Mouse (Mus musculus) cerebellum, postnatal 4 days (tissue): ENCODE data around the gene Uhrf2.
"Not testable (repeated sequence)": the region's sequence is repeated elsewhere in the genome, so short reads cannot be mapped to it uniquely, and the experiment has no call there.

Experiments
- DNase-seq, 2 experiments: peaks; one replicate each; pipeline ENCODE4 v3.0.0; 2022; ENCODE audit warnings: low spot score in 2 of 2, mixed read lengths in 1 of 2

Uhrf2 gene

GRCm38 (mm10) chr19:30029894-30030635, at the start of gene Uhrf2:
TSS of gene Uhrf2 (plus strand) at chr19:30030513.
- peak; percentile 92 to 97 for DNase-seq

- no peak for DNase-seq
Measured at GRCm38 (mm10) chr19:29984208-29985005, 45.9 kb upstream of the Uhrf2 start.

GRCm38 (mm10) chr19:29986464-29987091, 43.7 kb upstream of the Uhrf2 start:
- no peak for DNase-seq

- DNase-seq, result no peak
Measured at GRCm38 (mm10) chr19:30000406-30001365, 29.6 kb upstream of the Uhrf2 start.

- no peak for DNase-seq
Measured at GRCm38 (mm10) chr19:30001550-30001949, 28.8 kb upstream of the Uhrf2 start.

GRCm38 (mm10) chr19:30003621-30004020, 26.7 kb upstream of the Uhrf2 start, which contains the start of gene Trpd52l3:
TSS of gene Trpd52l3 (plus strand) at chr19:30003790.
- no peak for DNase-seq

- DNase-seq, result no peak
Measured at GRCm38 (mm10) chr19:30006371-30006770, 23.9 kb upstream of the Uhrf2 start.

- DNase-seq, result no peak
Measured at GRCm38 (mm10) chr19:30010520-30011296, 19.6 kb upstream of the Uhrf2 start.

- DNase-seq, result no peak
Measured at GRCm38 (mm10) chr19:30014331-30014730, 16.0 kb upstream of the Uhrf2 start.

GRCm38 (mm10) chr19:30016156-30016555, 14.2 kb upstream of the Uhrf2 start:
- DNase-seq, result no peak

GRCm38 (mm10) chr19:30023419-30023818, 6.9 kb upstream of the Uhrf2 start:
- not testable (repeated sequence) for DNase-seq

- DNase-seq, result no peak
Measured at GRCm38 (mm10) chr19:30029002-30029710, 1.2 kb upstream of the Uhrf2 start.

- DNase-seq, result peak; percentile 22 to 27
Measured at GRCm38 (mm10) chr19:30030636-30031467, 539 bp downstream of the Uhrf2 start.

GRCm38 (mm10) chr19:30031468-30031931, 1.2 kb downstream of the Uhrf2 start:
- DNase-seq, result no peak

- DNase-seq, result no peak
Measured at GRCm38 (mm10) chr19:30032206-30032605, 1.9 kb downstream of the Uhrf2 start.

- no peak for DNase-seq
Measured at GRCm38 (mm10) chr19:30035361-30035760, 5.0 kb downstream of the Uhrf2 start.

- no peak for DNase-seq
Measured at GRCm38 (mm10) chr19:30043691-30044090, 13.4 kb downstream of the Uhrf2 start.

GRCm38 (mm10) chr19:30044630-30045029, 14.3 kb downstream of the Uhrf2 start:
- DNase-seq, result no peak

- no peak for DNase-seq
Measured at GRCm38 (mm10) chr19:30045857-30046256, 15.5 kb downstream of the Uhrf2 start.
